Mouse (Mus musculus) embryonic facial prominence, embryonic 11.5 days (tissue): ENCODE data around the gene Slc9a9. TPM values are rescaled to one million over a fixed set of nuclear protein-coding genes. Genes with fewer than 3 reads are reported as not detected.

Source experiments
- ATAC-seq: fragments of 200-750 bp; cut with Nextera tagmentation; replicated peaks from 2 replicates; pipeline ENCODE4 v1.8.0; 2017; ENCODE audit warnings: low read depth; ENCODE audit not compliant: insufficient number of reproducible peaks, low FRiP score, low TSS enrichment
- DNase-seq: peaks from one replicate; pipeline ENCODE4 v3.0.0-alpha.2; 2015; ENCODE audit warnings: low spot score
- H3K27ac ChIP-seq: fragments of 300-500 bp; sonication (generic); replicated peaks from 2 replicates; pipeline ENCODE4 v1.5.1; 2014; ENCODE audit warnings: mild to moderate bottlenecking, low read depth, low read length, control low read depth
- H3K27me3 ChIP-seq: fragments of 300-500 bp; sonication (generic); 2 replicates; pipeline ENCODE4 v1.6.1; 2014; ENCODE audit warnings: mild to moderate bottlenecking, low read length, moderate library complexity, mixed read lengths; ENCODE audit not compliant: control insufficient read depth, insufficient read depth
- H3K36me3 ChIP-seq: fragments of 300-500 bp; sonication (generic); replicated peaks from 2 replicates; pipeline ENCODE4 v1.6.1; 2014; ENCODE audit warnings: low read depth, mild to moderate bottlenecking, low read length, moderate library complexity, mixed read lengths; ENCODE audit not compliant: control insufficient read depth, insufficient read depth
- H3K4me1 ChIP-seq: fragments of 300-500 bp; sonication (generic); 2 replicates; pipeline ENCODE4 v1.6.1; 2014; ENCODE audit warnings: low read length, mixed read lengths; ENCODE audit not compliant: control insufficient read depth, insufficient read depth
- H3K4me2 ChIP-seq: fragments of 300-500 bp; sonication (generic); 2 replicates; pipeline ENCODE4 v1.6.1; 2014; ENCODE audit warnings: low read depth, mild to moderate bottlenecking, control low read depth, low read length, moderate library complexity
- H3K4me3 ChIP-seq: fragments of 300-500 bp; sonication (generic); 2 replicates; pipeline ENCODE4 v1.5.1; 2014; ENCODE audit warnings: low read depth, low read length, control low read depth
- H3K9ac ChIP-seq: fragments of 300-500 bp; sonication (generic); replicated peaks from 2 replicates; pipeline ENCODE4 v1.6.1; 2014; ENCODE audit warnings: mild to moderate bottlenecking, control low read depth, low read length
- H3K9me3 ChIP-seq: fragments of 300-500 bp; sonication (generic); replicated peaks from 2 replicates; pipeline ENCODE4 v1.6.1; 2016; ENCODE audit warnings: mild to moderate bottlenecking, low read length, inconsistent platforms, mixed read lengths; ENCODE audit not compliant: control insufficient read depth
- WGBS: fragments of 180-500 bp; shearing (Covaris S2); extraction: QIAGEN DNeasy Blood & Tissue Kit; methylation state at CpG from one replicate; pipeline ENCODE4 v1.1.7; 2014; 5-methylcytosine and 5-hydroxymethylcytosine counted together
- polyA plus RNA-seq: library from polyadenylated mRNA; unstranded; fragments of >200 nt; fragmentation: Nextera tagmentation; extraction: Ambion mirVana; gene quantifications from 2 replicates; pipeline ENCODE4 v1.2.1, GENCODE M21; 2014

Gene Slc9a9
- polyA plus RNA-seq, 1 experiment from 2014 or later, result 4.7 TPM

GRCm38 (mm10) chr9:95226986-95227385, 557.3 kb downstream of the Slc9a9 start:
- Histone ChIP-seq H3K9me3 (no peaks in the 10 kb centered on the region), H3K4me2 (no peak overlapping the region), H3K27me3 (no peaks in the 10 kb centered on the region), H3K4me3 (no peak overlapping the region), H3K27ac (no peak overlapping the region), H3K36me3 (no peaks in the 10 kb centered on the region), H3K4me1 (no peaks in the 10 kb centered on the region), H3K9ac (no peak overlapping the region)
- no peak for ATAC-seq
- no peak for DNase-seq
- WGBS, result 72% methylated on average over 4 of the region's 4 CpGs

DNA sequence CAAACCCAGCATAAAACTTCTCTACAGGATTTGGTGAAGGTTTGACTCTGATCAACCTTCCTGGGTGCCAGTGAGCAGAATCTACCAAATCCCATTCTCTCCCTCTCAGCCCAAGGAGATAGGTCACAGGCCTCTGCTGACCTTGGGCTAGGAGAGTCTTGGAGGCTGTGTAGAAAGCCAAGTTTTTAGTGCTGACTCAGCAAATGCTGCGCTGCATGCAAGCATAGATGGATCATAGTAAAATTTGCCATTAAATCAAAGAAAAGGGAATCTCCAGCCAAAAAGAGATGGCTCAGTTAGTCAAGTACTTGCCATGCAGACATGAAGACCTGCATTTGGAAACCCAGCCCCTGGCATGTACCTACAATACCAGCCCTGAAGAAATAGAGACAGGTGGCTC, 558.4 kb downstream of the Slc9a9 start:
- 85% methylated on average over 1 of the region's 1 CpGs for WGBS
- Histone ChIP-seq H3K36me3 (no peaks in the 10 kb centered on the region), H3K4me2 (no peak overlapping the region), H3K9ac (no peak overlapping the region), H3K9me3 (no peaks in the 10 kb centered on the region), H3K27me3 (no peaks in the 10 kb centered on the region), H3K4me3 (no peak overlapping the region), H3K27ac (no peak overlapping the region), H3K4me1 (no peaks in the 10 kb centered on the region)
- no peak for ATAC-seq
- no peak for DNase-seq

DNA sequence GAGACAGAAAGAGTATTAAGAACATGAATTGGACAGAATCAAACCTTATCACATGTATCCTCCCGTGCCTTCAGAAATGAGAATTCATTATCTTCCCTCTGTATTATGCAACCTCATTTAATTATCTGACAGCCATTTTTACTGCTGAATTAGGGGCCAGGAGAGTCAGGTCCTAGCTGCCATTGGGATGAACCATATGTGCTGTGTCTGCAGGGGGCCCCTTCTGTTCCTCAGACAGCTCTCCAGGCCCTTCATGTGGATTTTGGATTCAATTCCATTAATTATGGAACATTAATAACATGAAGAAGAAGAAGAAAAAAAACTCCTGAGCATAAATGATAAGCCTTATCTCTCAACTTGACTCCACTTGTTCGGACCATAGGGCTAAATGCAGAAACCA, 559.4 kb downstream of the Slc9a9 start:
- no peaks in the 10 kb centered on the region for H3K27me3 ChIP-seq
- no peaks in the 10 kb centered on the region for H3K36me3 ChIP-seq
- WGBS, result 98% methylated on average over 2 of the region's 2 CpGs
- H3K4me2 ChIP-seq, result no peak overlapping the region
- no peak overlapping the region for H3K27ac ChIP-seq
- H3K4me3 ChIP-seq, result no peak overlapping the region
- no peak overlapping the region for H3K9ac ChIP-seq
- no peaks in the 10 kb centered on the region for H3K4me1 ChIP-seq
- no peak for ATAC-seq
- no peak for DNase-seq
- H3K9me3 ChIP-seq, result no peaks in the 10 kb centered on the region

DNA sequence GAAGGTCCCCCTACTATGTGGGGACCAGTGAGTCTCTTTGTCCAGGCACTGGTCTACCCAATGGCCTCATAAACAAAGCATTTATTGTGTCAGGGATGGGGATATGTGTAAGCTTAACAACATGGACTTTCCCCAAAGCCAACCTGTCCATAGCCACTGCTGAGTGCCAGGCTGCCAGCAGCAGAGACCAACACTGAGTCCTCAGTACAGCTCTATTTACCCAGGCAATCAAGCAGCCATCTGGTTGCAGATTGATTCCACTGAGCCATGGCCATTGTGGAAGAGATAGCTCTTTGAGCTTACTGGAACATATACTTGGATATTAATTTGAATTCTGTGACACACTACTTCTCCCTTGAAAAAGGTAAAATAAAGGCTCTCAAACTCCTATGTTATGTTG, 570.2 kb downstream of the Slc9a9 start:
- H3K9ac ChIP-seq, result no peak overlapping the region
- no peak overlapping the region for H3K4me3 ChIP-seq
- DNase-seq (no peak), ATAC-seq (no peak)
- H3K27me3 ChIP-seq, result no peaks in the 10 kb centered on the region
- H3K4me2 ChIP-seq, result no peak overlapping the region
- no peaks in the 10 kb centered on the region for H3K36me3 ChIP-seq
- no peaks in the 10 kb centered on the region for H3K4me1 ChIP-seq
- H3K9me3 ChIP-seq, result no peaks in the 10 kb centered on the region
- H3K27ac ChIP-seq, result no peak overlapping the region

GRCm38 (mm10) chr9:95242628-95243195, 573.0 kb downstream of the Slc9a9 start:
- Histone ChIP-seq H3K36me3 (no peaks in the 10 kb centered on the region), H3K4me2 (no peak overlapping the region), H3K27ac (no peak overlapping the region), H3K9me3 (no peaks in the 10 kb centered on the region), H3K9ac (no peak overlapping the region), H3K4me3 (no peak overlapping the region), H3K4me1 (no peaks in the 10 kb centered on the region), H3K27me3 (no peaks in the 10 kb centered on the region)
- ATAC-seq (no peak), DNase-seq (no peak)
- 91% methylated on average over 2 of the region's 2 CpGs for WGBS

DNA sequence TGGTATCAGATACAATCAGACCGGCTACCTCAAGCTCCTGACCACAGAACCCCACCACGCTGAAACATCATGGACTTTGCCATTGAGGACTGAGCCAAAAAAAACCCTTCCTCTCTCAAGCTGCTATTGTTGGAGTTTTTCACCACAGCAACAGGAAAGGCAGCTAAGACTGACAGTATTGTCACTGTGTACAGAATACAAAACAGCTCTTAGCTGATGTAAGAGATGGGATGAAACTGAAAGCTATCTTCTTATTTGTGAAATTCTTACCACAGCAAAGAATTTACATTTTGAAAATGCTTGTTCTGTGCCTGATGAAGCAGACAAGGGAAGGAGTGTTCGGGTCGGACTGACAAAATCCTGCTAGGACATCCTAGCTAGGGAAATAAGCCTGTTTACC, 584.5 kb downstream of the Slc9a9 start:
- WGBS, result 88% methylated on average over 4 of the region's 4 CpGs
- Histone ChIP-seq H3K9me3 (no peaks in the 10 kb centered on the region), H3K4me2 (no peak overlapping the region), H3K9ac (no peak overlapping the region), H3K27me3 (no peaks in the 10 kb centered on the region), H3K36me3 (no peaks in the 10 kb centered on the region), H3K4me1 (no peaks in the 10 kb centered on the region), H3K27ac (no peak overlapping the region), H3K4me3 (no peak overlapping the region)
- no peak for ATAC-seq
- no peak for DNase-seq

GRCm38 (mm10) chr9:95255844-95256243, 586.1 kb downstream of the Slc9a9 start:
- DNase-seq (no peak), ATAC-seq (no peak)
- Histone ChIP-seq H3K4me2 (no peak overlapping the region), H3K27me3 (no peaks in the 10 kb centered on the region), H3K4me3 (no peak overlapping the region), H3K27ac (no peak overlapping the region), H3K9me3 (no peaks in the 10 kb centered on the region), H3K4me1 (no peaks in the 10 kb centered on the region), H3K36me3 (no peaks in the 10 kb centered on the region), H3K9ac (no peak overlapping the region)
- WGBS, result 92% methylated on average over 6 of the region's 6 CpGs

GRCm38 (mm10) chr9:95256680-95257316, 587.1 kb downstream of the Slc9a9 start:
- no peak for ATAC-seq
- no peaks in the 10 kb centered on the region for H3K4me1 ChIP-seq
- no peak overlapping the region for H3K4me2 ChIP-seq
- WGBS, result 84% methylated on average over 21 of the region's 21 CpGs
- no peaks in the 10 kb centered on the region for H3K36me3 ChIP-seq
- H3K9me3 ChIP-seq, result no peaks in the 10 kb centered on the region
- no peak overlapping the region for H3K4me3 ChIP-seq
- no peak overlapping the region for H3K9ac ChIP-seq
- DNase-seq, result no peak
- H3K27ac ChIP-seq, result no peak overlapping the region
- no peaks in the 10 kb centered on the region for H3K27me3 ChIP-seq
